Mouse (Mus musculus) forebrain, embryonic 15.5 days (tissue): ENCODE data around the gene a. TPM values are rescaled to one million over a fixed set of nuclear protein-coding genes. Genes with fewer than 3 reads are reported as not detected.
"Not testable (repeated sequence)": the region's sequence is repeated elsewhere in the genome, so short reads cannot be mapped to it uniquely, and the experiment has no call there.

Source experiments
- ATAC-seq: fragments of 200-750 bp; cut with Nextera tagmentation; replicated peaks from 2 replicates; pipeline ENCODE4 v1.8.0; 2017; ENCODE audit warnings: mild to moderate bottlenecking, moderate TSS enrichment, moderate library complexity
- H3K27ac ChIP-seq: fragments of 300-500 bp; sonication (generic); replicated peaks from 2 replicates; pipeline ENCODE4 v1.5.1; 2015; ENCODE audit warnings: mild to moderate bottlenecking, inconsistent platforms
- H3K27me3 ChIP-seq: fragments of 300-500 bp; sonication (generic); 2 replicates; pipeline ENCODE4 v1.6.1; 2015; ENCODE audit warnings: inconsistent platforms
- H3K36me3 ChIP-seq: fragments of 300-500 bp; sonication (generic); 2 replicates; pipeline ENCODE4 v1.6.1; 2015; ENCODE audit warnings: mild to moderate bottlenecking, inconsistent platforms
- H3K4me1 ChIP-seq: fragments of 300-500 bp; sonication (generic); 2 replicates; pipeline ENCODE4 v1.6.1; 2015; ENCODE audit warnings: inconsistent platforms
- H3K4me2 ChIP-seq: fragments of 300-500 bp; sonication (generic); replicated peaks from 2 replicates; pipeline ENCODE4 v1.6.1; 2015; ENCODE audit warnings: mild to moderate bottlenecking, inconsistent platforms
- H3K4me3 ChIP-seq: fragments of 300-500 bp; sonication (generic); 2 replicates; pipeline ENCODE4 v1.5.1; 2015; ENCODE audit warnings: mild to moderate bottlenecking, inconsistent platforms
- H3K9ac ChIP-seq: fragments of 300-500 bp; sonication (generic); replicated peaks from 2 replicates; pipeline ENCODE4 v1.6.1; 2015; ENCODE audit warnings: mild to moderate bottlenecking, inconsistent platforms
- H3K9me3 ChIP-seq: fragments of 300-500 bp; sonication (generic); 2 replicates; pipeline ENCODE4 v1.6.1; 2016; ENCODE audit warnings: inconsistent platforms
- WGBS: fragments of 180-500 bp; shearing (Covaris S2); methylation state at CpG from one replicate; pipeline ENCODE4 v1.1.7; 2015; ENCODE audit warnings: mixed read lengths; 5-methylcytosine and 5-hydroxymethylcytosine counted together
- polyA plus RNA-seq: library from polyadenylated mRNA; unstranded; fragments of >200 nt; fragmentation: Nextera tagmentation; extraction: Ambion mirVana; gene quantifications from 2 replicates; pipeline ENCODE4 v1.2.1, GENCODE M21; 2015

The a gene
- polyA plus RNA-seq, 1 experiment from 2014 or later, result 0.50 TPM

- H3K27ac ChIP-seq, result no peak overlapping the region
- H3K4me1 ChIP-seq, result peaks cover 5% of the 10 kb centered on the region
- no peak overlapping the region for H3K4me3 ChIP-seq
- H3K4me2 ChIP-seq, result no peak overlapping the region
- H3K9me3 ChIP-seq, result no peaks in the 10 kb centered on the region
- WGBS, result 89% methylated on average over 8 of the region's 8 CpGs
- H3K9ac ChIP-seq, result no peak overlapping the region
- H3K36me3 ChIP-seq, result no peaks in the 10 kb centered on the region
- ATAC-seq, result no peak
- H3K27me3 ChIP-seq, result no peaks in the 10 kb centered on the region
Measured at GRCm38 (mm10) chr2:154937547-154938390, 146.6 kb downstream of the a start.

GRCm38 (mm10) chr2:154941952-154942351, 150.8 kb downstream of the a start:
- Histone ChIP-seq H3K36me3 (no peaks in the 10 kb centered on the region), H3K9me3 (no peaks in the 10 kb centered on the region), H3K4me1 (peaks cover 8% of the 10 kb centered on the region), H3K4me2 (no peak overlapping the region), H3K9ac (no peak overlapping the region), H3K4me3 (no peak overlapping the region), H3K27me3 (no peaks in the 10 kb centered on the region), H3K27ac (no peak overlapping the region)
- ATAC-seq, result no peak
- WGBS, result 56% methylated on average over 10 of the region's 10 CpGs

GRCm38 (mm10) chr2:154942546-154942945, 151.3 kb downstream of the a start:
- no peak overlapping the region for H3K9ac ChIP-seq
- H3K36me3 ChIP-seq, result no peaks in the 10 kb centered on the region
- H3K4me3 ChIP-seq, result no peak overlapping the region
- no peak for ATAC-seq
- peak overlapping the region; percentile 7; the same call in 1 of the 2 replicates for H3K4me2 ChIP-seq
- no peaks in the 10 kb centered on the region for H3K9me3 ChIP-seq
- H3K27me3 ChIP-seq, result no peaks in the 10 kb centered on the region
- peaks cover 8% of the 10 kb centered on the region for H3K4me1 ChIP-seq
- H3K27ac ChIP-seq, result no peak overlapping the region
- 31% methylated on average over 11 of the region's 11 CpGs for WGBS

- Histone ChIP-seq H3K27ac (no peak overlapping the region), H3K4me3 (no peak overlapping the region), H3K9ac (no peak overlapping the region), H3K27me3 (no peaks in the 10 kb centered on the region), H3K9me3 (no peaks in the 10 kb centered on the region), H3K36me3 (no peaks in the 10 kb centered on the region), H3K4me1 (peaks cover 8% of the 10 kb centered on the region), H3K4me2 (peak overlapping the region; percentile 7; the same call in 1 of the 2 replicates)
- ATAC-seq, result no peak; the same call in 1 of the 2 replicates
- 5% methylated on average over 11 of the region's 11 CpGs for WGBS
Measured at GRCm38 (mm10) chr2:154943101-154943500, 151.9 kb downstream of the a start.

- peaks cover 8% of the 10 kb centered on the region for H3K4me1 ChIP-seq
- H3K9ac ChIP-seq, result no peak overlapping the region
- H3K36me3 ChIP-seq, result no peaks in the 10 kb centered on the region
- no peak overlapping the region for H3K4me3 ChIP-seq
- H3K9me3 ChIP-seq, result no peaks in the 10 kb centered on the region
- no peak overlapping the region for H3K4me2 ChIP-seq
- no peak overlapping the region for H3K27ac ChIP-seq
- no peaks in the 10 kb centered on the region for H3K27me3 ChIP-seq
- WGBS, result 86% methylated on average over 3 of the region's 3 CpGs
- no peak for ATAC-seq
Measured at GRCm38 (mm10) chr2:154946921-154947320, 155.7 kb downstream of the a start.

GRCm38 (mm10) chr2:154949352-154949751, 158.2 kb downstream of the a start:
- Histone ChIP-seq H3K36me3 (no peaks in the 10 kb centered on the region), H3K9ac (no peak overlapping the region), H3K4me1 (no peaks in the 10 kb centered on the region), H3K27me3 (no peaks in the 10 kb centered on the region), H3K4me2 (no peak overlapping the region), H3K27ac (no peak overlapping the region), H3K4me3 (no peak overlapping the region), H3K9me3 (no peaks in the 10 kb centered on the region)
- 75% methylated on average over 7 of the region's 7 CpGs for WGBS
- no peak for ATAC-seq

GRCm38 (mm10) chr2:154949877-154950276, 158.7 kb downstream of the a start:
- no peak overlapping the region for H3K4me2 ChIP-seq
- H3K4me3 ChIP-seq, result no peak overlapping the region
- H3K4me1 ChIP-seq, result no peaks in the 10 kb centered on the region
- WGBS, result 74% methylated on average over 9 of the region's 9 CpGs
- no peak overlapping the region for H3K27ac ChIP-seq
- no peaks in the 10 kb centered on the region for H3K27me3 ChIP-seq
- H3K9me3 ChIP-seq, result no peaks in the 10 kb centered on the region
- H3K9ac ChIP-seq, result no peak overlapping the region
- no peaks in the 10 kb centered on the region for H3K36me3 ChIP-seq
- ATAC-seq, result no peak

- 65% methylated on average over 5 of the region's 5 CpGs for whole genome bisulfite sequencing
- Histone ChIP-seq H3K27me3 (no peaks in the 10 kb centered on the region), H3K9ac (no peak overlapping the region), H3K27ac (no peak overlapping the region), H3K4me3 (no peak overlapping the region), H3K4me1 (no peaks in the 10 kb centered on the region), H3K4me2 (no peak overlapping the region), H3K9me3 (no peaks in the 10 kb centered on the region), H3K36me3 (no peaks in the 10 kb centered on the region)
- ATAC-seq, result no peak
Measured at GRCm38 (mm10) chr2:154950601-154951000, 159.4 kb downstream of the a start.

GRCm38 (mm10) chr2:154959486-154959885, 168.3 kb downstream of the a start:
- no peak overlapping the region for H3K4me3 ChIP-seq
- no peaks in the 10 kb centered on the region for H3K27me3 ChIP-seq
- H3K9ac ChIP-seq, result no peak overlapping the region
- no peaks in the 10 kb centered on the region for H3K4me1 ChIP-seq
- ATAC-seq, result no peak
- H3K9me3 ChIP-seq, result no peaks in the 10 kb centered on the region
- H3K4me2 ChIP-seq, result no peak overlapping the region
- 90% methylated on average over 5 of the region's 5 CpGs for WGBS
- H3K36me3 ChIP-seq, result no peaks in the 10 kb centered on the region
- H3K27ac ChIP-seq, result no peak overlapping the region

GRCm38 (mm10) chr2:154959909-154960308, 168.7 kb downstream of the a start:
- WGBS, result 91% methylated on average over 3 of the region's 3 CpGs

GRCm38 (mm10) chr2:154963176-154963575, 172.0 kb downstream of the a start:
- no peaks in the 10 kb centered on the region for H3K4me1 ChIP-seq
- no peak overlapping the region for H3K9ac ChIP-seq
- H3K36me3 ChIP-seq, result no peaks in the 10 kb centered on the region
- H3K9me3 ChIP-seq, result no peaks in the 10 kb centered on the region
- no peak for ATAC-seq
- no peaks in the 10 kb centered on the region for H3K27me3 ChIP-seq
- no peak overlapping the region for H3K27ac ChIP-seq
- 21% methylated on average over 5 of the region's 5 CpGs for WGBS
- H3K4me2 ChIP-seq, result no peak overlapping the region
- no peak overlapping the region for H3K4me3 ChIP-seq

More at GRCm38 (mm10) chr2:154959909-154960308, 168.7 kb downstream of the a start:
- Histone ChIP-seq H3K27me3 (no peaks in the 10 kb centered on the region), H3K9me3 (no peaks in the 10 kb centered on the region), H3K9ac (no peak overlapping the region), H3K4me1 (no peaks in the 10 kb centered on the region), H3K36me3 (no peaks in the 10 kb centered on the region), H3K27ac (no peak overlapping the region), H3K4me3 (no peak overlapping the region), H3K4me2 (no peak overlapping the region)
- ATAC-seq, result no peak

GRCm38 (mm10) chr2:154969740-154970397, 178.7 kb downstream of the a start:
- not testable (repeated sequence) for H3K9ac ChIP-seq, H3K4me3 ChIP-seq, H3K27me3 ChIP-seq, H3K36me3 ChIP-seq, H3K27ac ChIP-seq, H3K9me3 ChIP-seq, ATAC-seq, H3K4me2 ChIP-seq, H3K4me1 ChIP-seq
- WGBS, result 82% methylated on average over 14 of the region's 14 CpGs
